Comparison of ENCODE assay signal across 8 mouse cellular contexts in the genomic region with DNA sequence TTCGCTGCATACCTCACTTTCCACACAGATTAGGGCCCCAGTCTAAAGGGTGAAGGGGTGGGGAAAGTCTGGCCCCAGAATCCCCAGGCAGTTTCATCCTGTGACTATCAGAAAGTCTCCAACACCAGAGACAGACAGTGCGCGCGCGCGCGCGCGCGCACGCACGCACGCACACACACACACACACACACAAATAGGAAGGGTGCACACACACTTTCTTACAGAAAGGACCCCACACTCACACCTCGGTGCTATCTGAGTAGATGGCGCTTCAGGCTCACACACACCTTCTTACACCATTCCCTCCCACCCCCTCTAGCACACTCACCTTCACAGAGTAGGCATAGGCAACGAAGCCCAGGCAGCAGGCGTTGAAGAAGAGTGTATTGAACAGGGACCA. TPM values are rescaled to one million over a fixed set of nuclear protein-coding genes. Genes with fewer than 3 reads are reported as not detected.
DNase-seq lines count a peak whose midpoint lies in the region; ATAC-seq and TF ChIP-seq lines count a peak whose summit lies in the region.

No protein-coding gene starts in this region.

- peak overlapping the region; percentile 66 for H3K4me3 ChIP-seq in heart, embryonic 10.5 days
- peak overlapping the region; percentile 95 for H3K4me3 ChIP-seq in ES-Bruce4 (ENCODE audit: low read depth, low read length)
- peak overlapping the region; percentile 36 for H3K4me3 ChIP-seq in forebrain, embryonic 16.5 days (replicated peaks; ENCODE audit: low read length)
- peak overlapping the region; percentile 66 for H3K4me3 ChIP-seq in liver, postnatal 0 days (ENCODE audit: low read depth, low read length)

- peaks cover 44% of the 10 kb centered on the region for H3K4me1 ChIP-seq in heart, embryonic 10.5 days
- H3K4me1 ChIP-seq in ES-Bruce4 (ENCODE audit: control insufficient read depth, insufficient read depth, low read length), result peaks cover 10% of the 10 kb centered on the region
- H3K4me1 ChIP-seq in forebrain, embryonic 16.5 days (replicated peaks; ENCODE audit: control insufficient read depth, insufficient read depth, low read length), result peaks cover 8% of the 10 kb centered on the region
- H3K4me1 ChIP-seq in liver, postnatal 0 days (ENCODE audit: insufficient read depth), result peaks cover 34% of the 10 kb centered on the region

- ATAC-seq in forebrain, embryonic 16.5 days, result 0 out of 2 replicates have a peak, but pooled peaks have one; percentile 20
- ATAC-seq in liver, postnatal 0 days, result peak; percentile 29

- H3K4me2 ChIP-seq in forebrain, embryonic 16.5 days (ENCODE audit: low read length), result peak overlapping the region; percentile 50
- H3K4me2 ChIP-seq in liver, postnatal 0 days (ENCODE audit: low read depth, low read length), result peak overlapping the region; percentile 80

- peak overlapping the region; percentile 86 for H3K27ac ChIP-seq in heart, embryonic 10.5 days
- peak overlapping the region; percentile 93 for H3K27ac ChIP-seq in ES-Bruce4 (ENCODE audit: insufficient read depth, low read length)
- no peak overlapping the region for H3K27ac ChIP-seq in forebrain, embryonic 16.5 days (ENCODE audit: low read length)
- peak overlapping the region; percentile 86 for H3K27ac ChIP-seq in liver, postnatal 0 days (ENCODE audit: low read depth)

- DNase-seq in heart, embryonic 10.5 days (ENCODE audit: low spot score), result no peak
- no peak for DNase-seq in heart, postnatal 36 days
- peak; percentile 49 for DNase-seq in liver, postnatal 0 days
- DNase-seq in urinary bladder, adult 18-20 months (ENCODE audit: low spot score in 2 of 2), result no peak
- no peak for DNase-seq in yolk sac, embryonic 10.5 days (ENCODE audit: low spot score)
- DNase-seq in T-cell, adult 2 months (ENCODE audit: low spot score), result no peak

- no peak for TF ChIP-seq POLR2A in ES-Bruce4 (IDR thresholded peaks at IDR 0.05; ENCODE audit: insufficient read depth, low read length)

- no peak for TF ChIP-seq CTCF in ES-Bruce4 (IDR thresholded peaks at IDR 0.05; ENCODE audit: low read depth, low read length)
- TF ChIP-seq CTCF in liver, postnatal 0 days (IDR thresholded peaks at IDR 0.05; ENCODE audit: low read depth), result no peak

- WGBS in heart, embryonic 10.5 days, result 14% methylated on average over 17 of the region's 17 CpGs
- 9% methylated on average over 17 of the region's 17 CpGs for WGBS in forebrain, embryonic 16.5 days
- 0% methylated on average over 17 of the region's 17 CpGs for WGBS in liver, postnatal 0 days (ENCODE audit: insufficient replicate concordance)

- peak overlapping the region; percentile 82 for H3K9ac ChIP-seq in ES-Bruce4 (ENCODE audit: low read depth, poor library complexity, severe bottlenecking)
- H3K9ac ChIP-seq in forebrain, embryonic 16.5 days (replicated peaks; ENCODE audit: low read depth, low read length), result peak overlapping the region; percentile 39
- peak overlapping the region; percentile 72 for H3K9ac ChIP-seq in liver, postnatal 0 days (replicated peaks)

- intact Hi-C loops in heart, postnatal 36 days (cut with DNase I), result loop anchor here (5.0 kb wide), 1 partner anchor 217 kb away; a partner anchor contains a TSS

- no peaks in the 10 kb centered on the region for H3K9me3 ChIP-seq in heart, embryonic 10.5 days
- H3K9me3 ChIP-seq in ES-Bruce4 (replicated peaks; ENCODE audit: control insufficient read depth, insufficient read depth, low read length, poor library complexity, severe bottlenecking), result no peaks in the 10 kb centered on the region
- H3K9me3 ChIP-seq in forebrain, embryonic 16.5 days (ENCODE audit: control insufficient read depth, low read length), result no peaks in the 10 kb centered on the region
- no peaks in the 10 kb centered on the region for H3K9me3 ChIP-seq in liver, postnatal 0 days (ENCODE audit: low read length)

- 0 out of 2 replicates have a peak, but pooled peaks cover 11% of the 10 kb centered on the region for H3K27me3 ChIP-seq in heart, embryonic 10.5 days (ENCODE audit: insufficient read depth, poor library complexity, severe bottlenecking)
- H3K27me3 ChIP-seq in ES-Bruce4 (ENCODE audit: control insufficient read depth, insufficient read depth, low read length, poor library complexity, severe bottlenecking), result no peaks in the 10 kb centered on the region
- H3K27me3 ChIP-seq in forebrain, embryonic 16.5 days (replicated peaks; ENCODE audit: control insufficient read depth, insufficient read depth, low read length), result 0 out of 2 replicates have a peak, but pooled peaks cover 2% of the 10 kb centered on the region
- no peaks in the 10 kb centered on the region for H3K27me3 ChIP-seq in liver, postnatal 0 days (ENCODE audit: insufficient read depth, low read length)

- 0 out of 2 replicates have a peak, but pooled peaks cover 6% of the 10 kb centered on the region for H3K36me3 ChIP-seq in heart, embryonic 10.5 days
- peaks cover 13% of the 10 kb centered on the region for H3K36me3 ChIP-seq in ES-Bruce4 (ENCODE audit: control insufficient read depth, insufficient read depth, low read length, poor library complexity, severe bottlenecking)
- H3K36me3 ChIP-seq in forebrain, embryonic 16.5 days (ENCODE audit: control insufficient read depth, insufficient read depth), result no peaks in the 10 kb centered on the region
- H3K36me3 ChIP-seq in liver, postnatal 0 days (replicated peaks; ENCODE audit: insufficient read depth, low read length), result peaks cover 4% of the 10 kb centered on the region

- no peak for TF ChIP-seq EP300 in ES-Bruce4 (IDR thresholded peaks at IDR 0.05; ENCODE audit: insufficient read depth, low read depth, low read length)
- no peak for TF ChIP-seq EP300 in liver, postnatal 0 days (IDR thresholded peaks at IDR 0.05; ENCODE audit: low read depth)

RNA-seq across cellular contexts. Expression of a gene that starts 0.4 kb away (rescaled TPM):
- polyA plus RNA-seq in heart, embryonic 10.5 days (2016; fragmentation: Nextera tagmentation; extraction: Ambion mirVana), result not detected in 2 replicates
- under 1 TPM in 1 of 2 experiments, not detected in 1; 0.76 TPM for total RNA-seq in heart, postnatal 36 days (2021)
- polyA plus RNA-seq in ES-Bruce4 (2011; ENCODE audit: insufficient read depth, insufficient read length, low read depth, missing spikeins), result 3.1 TPM in 1 of 2 replicates, not detected in the other
- polyA plus RNA-seq in forebrain, embryonic 16.5 days (2015; fragmentation: Nextera tagmentation; extraction: Ambion mirVana), result not detected in 2 replicates
- polyA plus RNA-seq in liver, postnatal 0 days (2015; fragmentation: Nextera tagmentation; extraction: Ambion mirVana), result 0.59 TPM in 1 of 2 replicates, not detected in the other

RNA-seq across cellular contexts. Expression of a gene that starts 0.4 kb away (rescaled TPM):
- 402 and 508 TPM in 2 replicates for polyA plus RNA-seq in heart, embryonic 10.5 days (2016; fragmentation: Nextera tagmentation; extraction: Ambion mirVana)
- total RNA-seq in heart, postnatal 36 days (2021), result 100 to 1,000 TPM; 111 to 112 TPM
- 720 and 786 TPM in 2 replicates for polyA plus RNA-seq in ES-Bruce4 (2011; ENCODE audit: insufficient read depth, insufficient read length, low read depth, missing spikeins)
- polyA plus RNA-seq in forebrain, embryonic 16.5 days (2015; fragmentation: Nextera tagmentation; extraction: Ambion mirVana), result 126 and 150 TPM in 2 replicates
- polyA plus RNA-seq in liver, postnatal 0 days (2015; fragmentation: Nextera tagmentation; extraction: Ambion mirVana), result 798 and 816 TPM in 2 replicates

RNA-seq across cellular contexts. Expression of a gene that starts 5.3 kb away (rescaled TPM):
- 1.8 and 2.3 TPM in 2 replicates for polyA plus RNA-seq in heart, embryonic 10.5 days (2016; fragmentation: Nextera tagmentation; extraction: Ambion mirVana)
- total RNA-seq in heart, postnatal 36 days (2021), result under 1 TPM in 1 of 2 experiments, not detected in 1; 0.42 TPM
- polyA plus RNA-seq in ES-Bruce4 (2011; ENCODE audit: insufficient read depth, insufficient read length, low read depth, missing spikeins), result 1.8 and 3.9 TPM in 2 replicates
- polyA plus RNA-seq in forebrain, embryonic 16.5 days (2015; fragmentation: Nextera tagmentation; extraction: Ambion mirVana), result 0.38 and 2.1 TPM in 2 replicates
- polyA plus RNA-seq in liver, postnatal 0 days (2015; fragmentation: Nextera tagmentation; extraction: Ambion mirVana), result 0.41 and 0.48 TPM in 2 replicates

RNA-seq across cellular contexts. Expression of a gene that starts 11.7 kb away (rescaled TPM):
- 3.6 and 12.5 TPM in 2 replicates for polyA plus RNA-seq in heart, embryonic 10.5 days (2016; fragmentation: Nextera tagmentation; extraction: Ambion mirVana)
- total RNA-seq in heart, postnatal 36 days (2021), result 1 to 10 TPM; 3.4 to 4.1 TPM
- 501 and 504 TPM in 2 replicates for polyA plus RNA-seq in ES-Bruce4 (2011; ENCODE audit: insufficient read depth, insufficient read length, low read depth, missing spikeins)
- 9.0 and 11.2 TPM in 2 replicates for polyA plus RNA-seq in forebrain, embryonic 16.5 days (2015; fragmentation: Nextera tagmentation; extraction: Ambion mirVana)
- polyA plus RNA-seq in liver, postnatal 0 days (2015; fragmentation: Nextera tagmentation; extraction: Ambion mirVana), result 33.4 and 38.6 TPM in 2 replicates

RNA-seq across cellular contexts. Expression of a gene that starts 14.2 kb away (rescaled TPM):
- 13.7 and 16.1 TPM in 2 replicates for polyA plus RNA-seq in heart, embryonic 10.5 days (2016; fragmentation: Nextera tagmentation; extraction: Ambion mirVana)
- total RNA-seq in heart, postnatal 36 days (2021), result 1 to 10 TPM; 4.4 to 4.9 TPM
- 9.4 and 9.7 TPM in 2 replicates for polyA plus RNA-seq in ES-Bruce4 (2011; ENCODE audit: insufficient read depth, insufficient read length, low read depth, missing spikeins)
- 8.9 and 10.1 TPM in 2 replicates for polyA plus RNA-seq in forebrain, embryonic 16.5 days (2015; fragmentation: Nextera tagmentation; extraction: Ambion mirVana)
- 5.5 and 6.3 TPM in 2 replicates for polyA plus RNA-seq in liver, postnatal 0 days (2015; fragmentation: Nextera tagmentation; extraction: Ambion mirVana)

Comparison
In these comparisons a context has a peak if more than half of its experiments do, and no peak if none do; other contexts are left out.
1. H3K4me3 ChIP-seq: peak in every context shown above with its lines; median percentile 95 in ES-Bruce4; 66 in heart, embryonic 10.5 days; 66 in liver, postnatal 0 days; 36 in forebrain, embryonic 16.5 days.